Comparison of ENCODE assay signal across 8 mouse cellular contexts in the genomic region with DNA sequence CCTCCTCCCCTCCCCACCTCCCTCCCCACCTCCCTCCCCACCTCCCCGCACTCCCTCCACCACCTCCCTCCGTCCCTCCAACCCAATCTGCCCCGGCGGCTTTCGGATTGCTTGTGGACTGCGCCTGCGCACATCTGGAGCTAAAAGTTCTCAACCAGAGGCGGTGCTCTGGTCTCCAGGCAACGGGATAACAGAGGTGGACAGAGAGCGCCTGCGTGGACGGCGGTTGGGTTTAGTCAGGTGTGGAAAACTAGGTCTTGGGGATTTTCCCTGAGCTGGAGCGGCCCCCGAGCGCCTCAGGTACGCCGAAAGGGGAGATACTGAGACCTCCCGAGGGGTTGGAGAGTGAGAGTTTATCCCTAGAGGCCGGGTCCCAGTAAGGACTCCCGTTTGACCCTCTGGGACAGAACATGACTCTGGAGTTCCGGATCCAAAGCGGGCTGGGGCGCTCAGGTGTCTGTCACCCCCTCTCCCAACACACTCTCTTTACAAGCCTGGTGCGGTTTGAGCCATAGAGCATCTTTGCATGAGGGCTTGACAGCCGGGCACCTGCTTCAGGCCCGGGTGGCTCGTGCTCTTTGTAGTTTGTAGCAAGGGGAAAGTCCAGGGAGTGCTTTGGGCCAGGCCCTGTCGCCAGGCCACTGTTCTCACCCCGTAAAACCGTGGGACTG. TPM values are rescaled to one million over a fixed set of nuclear protein-coding genes. Genes with fewer than 3 reads are reported as not detected.
A peak's percentile ranks its signal among the peaks of the same experiment; 100 is the strongest.
DNase-seq lines count a peak whose midpoint lies in the region; ATAC-seq and TF ChIP-seq lines count a peak whose summit lies in the region.

Gene Zc2hc1c (plus strand): TSS at position 106 of the 671 bp plus-strand sequence.

- peak within 1 kb of the TSS; percentile 73 for H3K4me3 ChIP-seq in G1E (ENCODE audit: low read depth, low read length)
- H3K4me3 ChIP-seq in hindbrain, embryonic 13.5 days = peak within 1 kb of the TSS; percentile 48

- TF ChIP-seq CTCF in G1E (IDR thresholded peaks at IDR 0.05; ENCODE audit: low read depth, low read length) = no peak

- peak within 1 kb of the TSS; percentile 70 for H3K9ac ChIP-seq in hindbrain, embryonic 13.5 days

- no peaks in the 10 kb centered on the region for H3K36me3 ChIP-seq in G1E (replicated peaks)
- H3K36me3 ChIP-seq in hindbrain, embryonic 13.5 days = no peaks in the 10 kb centered on the region

- 4% methylated on average over 28 of the region's 31 CpGs for WGBS in hindbrain, embryonic 13.5 days

- no peaks in the 10 kb centered on the region for H3K9me3 ChIP-seq in G1E (replicated peaks)
- H3K9me3 ChIP-seq in hindbrain, embryonic 13.5 days = peaks cover 4% of the 10 kb centered on the region; the same call in 1 of the 2 replicates

- peak; percentile 85 for DNase-seq in G1E (ENCODE audit: low spot score)
- peak; percentile 72 for DNase-seq in c-Kit-positive CD71-positive TER-119-negative erythroid progenitor cells, embryonic 14.5 days (ENCODE audit: low read depth)
- DNase-seq in frontal cortex, postnatal 25 days (ENCODE audit: low spot score in 2 of 2) = peak; percentile 65 to 68
- peak; percentile 31 to 62 for DNase-seq in layer of hippocampus, postnatal 25 days (ENCODE audit: extremely low spot score in 1 of 2, low spot score in 1 of 2)
- peak; percentile 95 for DNase-seq in lung, postnatal 10 days
- DNase-seq in ovary, postnatal 14 days (ENCODE audit: low spot score) = peak; percentile 78
- peak; percentile 55 for DNase-seq in thymus, postnatal 0 days (ENCODE audit: low spot score)

- H3K27ac ChIP-seq in hindbrain, embryonic 13.5 days = no peak within 1 kb of the TSS

- H3K27me3 ChIP-seq in G1E (ENCODE audit: insufficient read depth, low read length) = peaks cover 4% of the 10 kb centered on the region
- H3K27me3 ChIP-seq in hindbrain, embryonic 13.5 days = peaks cover 14% of the 10 kb centered on the region

- peak within 1 kb of the TSS; percentile 79 for H3K4me2 ChIP-seq in hindbrain, embryonic 13.5 days

- peak; percentile 62 for ATAC-seq in G1E (ENCODE audit: extremely low read depth, insufficient number of reproducible peaks, low FRiP score, poor library complexity, severe bottlenecking)
- peak; percentile 91 for ATAC-seq in hindbrain, embryonic 13.5 days (ENCODE audit: low FRiP score)

- H3K4me1 ChIP-seq in G1E (ENCODE audit: insufficient read depth, low read depth, low read length) = peaks cover 48% of the 10 kb centered on the region
- peaks cover 12% of the 10 kb centered on the region for H3K4me1 ChIP-seq in hindbrain, embryonic 13.5 days (replicated peaks)

RNA-seq across cellular contexts. Expression of gene Zc2hc1c, which starts in this region (rescaled TPM):
- not detected in 2 replicates for total RNA-seq in G1E (2014; fragmentation: Nextera tagmentation)
- 1.2 and 1.3 TPM in 2 replicates for total RNA-seq in G1E (2017)
- 0.03 and 0.04 TPM in 2 replicates for polyA plus RNA-seq in G1E (2012)
- polyA plus RNA-seq in hindbrain, embryonic 13.5 days (2015; fragmentation: Nextera tagmentation; extraction: Ambion mirVana) = 1.2 and 1.5 TPM in 2 replicates
- total RNA-seq in layer of hippocampus, postnatal 25 days (2021) = under 1 TPM; 0.89 TPM
- 0.23 and 0.29 TPM in 2 replicates for polyA plus RNA-seq in thymus, postnatal 0 days (2015; fragmentation: Nextera tagmentation; extraction: Ambion mirVana)

Comparison
In these comparisons a context has a peak if more than half of its experiments do, and no peak if none do; other contexts are left out.
1. Peak in DNase-seq in layer of hippocampus, postnatal 25 days; RNA of the gene not detected or under 1 TPM.
2. Peak in DNase-seq in thymus, postnatal 0 days; RNA of the gene not detected or under 1 TPM.